Mouse (Mus musculus) thymus, adult 2 months (tissue): ENCODE measurements around the gene Tubgcp6.

Experiments used
- CTCF ChIP-seq: fragments of 200-500 bp; IDR thresholded peaks from 2 replicates; pipeline ENCODE4 v1.5.1; 2012; ENCODE audit warnings: mild to moderate bottlenecking, control low read depth, low read length, moderate library complexity, borderline replicate concordance; ENCODE audit not compliant: control insufficient read depth, poor library complexity, insufficient read depth; ENCODE audit errors: extremely low read depth
- POLR2A ChIP-seq: fragments of 200-500 bp; IDR thresholded peaks from 2 replicates; pipeline ENCODE4 v1.6.1; 2012; ENCODE audit warnings: mild to moderate bottlenecking, low read length, control low read depth, moderate library complexity; ENCODE audit not compliant: control insufficient read depth, poor library complexity, insufficient read depth; ENCODE audit errors: extremely low read depth

DNA sequence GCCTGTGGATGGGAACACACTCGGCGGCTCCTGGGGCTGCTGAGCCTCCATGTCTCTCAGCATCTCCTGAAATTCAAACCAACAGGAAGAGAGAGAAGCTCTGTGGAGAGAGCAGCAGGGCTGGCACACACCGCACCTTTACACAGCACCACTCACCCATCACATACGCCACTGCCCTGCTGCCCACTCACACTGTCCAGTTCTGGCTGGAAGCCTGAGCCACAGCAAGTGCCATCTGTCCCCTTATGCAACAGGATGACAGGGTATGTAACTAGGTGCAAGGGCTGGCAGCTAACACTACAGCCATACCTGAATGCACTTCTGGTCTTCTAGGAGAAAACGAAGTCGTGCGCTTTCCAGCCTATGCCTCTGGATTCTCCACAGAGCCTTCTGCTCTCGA, 18.5 kb downstream of the Tubgcp6 start:
- TF ChIP-seq CTCF (no peak), POLR2A (no peak)
